26 mouse cellular contexts compared by ENCODE assay signal in genomic region chr9:15870013-15870412, GRCm38 (mm10). TPM values are rescaled to one million over a fixed set of nuclear protein-coding genes. Genes with fewer than 3 reads are reported as not detected.
DNase-seq lines count a peak whose midpoint lies in the region; ATAC-seq and TF ChIP-seq lines count a peak whose summit lies in the region.
"Had no signal": no experiment of that assay in that cellular context is flagged by ENCODE, and none has a peak within 500 bp of the region (broad histone marks: within the 10 kb centered on the region; RNA-seq: fewer than 3 reads in every experiment).

No protein-coding gene starts in this region.

- H3K4me2 ChIP-seq in heart, embryonic 12.5 days = no peak overlapping the region
- H3K4me2 ChIP-seq in lung, embryonic 15.5 days = no peak overlapping the region
- no peak overlapping the region for H3K4me2 ChIP-seq in lung, postnatal 0 days (replicated peaks; ENCODE audit: low read depth, low read length)
- H3K4me2 ChIP-seq: embryonic facial prominence, embryonic 13.5 days; forebrain, embryonic 13.5 days; forebrain, embryonic 15.5 days had no signal

- DNase-seq in heart, adult 11 months = peak; percentile 67
- DNase-seq in lung, postnatal 36 days = no peak
- peak; percentile 22 for DNase-seq in lung, postnatal 0 days (ENCODE audit: low spot score)
- no peak for DNase-seq in lung, postnatal 14 days
- no peak for DNase-seq in left cerebral cortex, postnatal 4 days
- DNase-seq: adrenal gland, adult 2 months; adrenal gland, postnatal 10 days; adrenal gland, postnatal 25 days; cerebellum, adult 11-12 months; cerebellum, adult 2 months; cerebellum, adult 9-10 months; cerebellum, postnatal 10 days; cerebellum, postnatal 25 days; forebrain, postnatal 0 days had no signal

- no peak for ATAC-seq in heart, embryonic 12.5 days (ENCODE audit: insufficient number of reproducible peaks, low FRiP score)
- ATAC-seq in lung, embryonic 15.5 days (ENCODE audit: borderline replicate concordance, extremely low read depth, low FRiP score, low TSS enrichment) = peak; percentile 46; the same call in 1 of the 2 replicates
- peak; percentile 48 for ATAC-seq in lung, postnatal 0 days
- ATAC-seq: forebrain, embryonic 13.5 days; forebrain, embryonic 15.5 days; forebrain, postnatal 0 days had no signal

- no peak for TF ChIP-seq CTCF in lung, postnatal 0 days (IDR thresholded peaks at IDR 0.05)

- no peak overlapping the region for H3K9ac ChIP-seq in heart, embryonic 12.5 days
- no peak overlapping the region for H3K9ac ChIP-seq in lung, embryonic 15.5 days
- H3K9ac ChIP-seq in lung, postnatal 0 days (replicated peaks; ENCODE audit: low read depth) = no peak overlapping the region
- H3K9ac ChIP-seq: embryonic facial prominence, embryonic 13.5 days; forebrain, embryonic 13.5 days; forebrain, embryonic 15.5 days; forebrain, postnatal 0 days had no signal

- no peaks in the 10 kb centered on the region for H3K36me3 ChIP-seq in heart, embryonic 12.5 days
- no peaks in the 10 kb centered on the region for H3K36me3 ChIP-seq in lung, embryonic 15.5 days
- no peaks in the 10 kb centered on the region for H3K36me3 ChIP-seq in lung, postnatal 0 days (ENCODE audit: insufficient read depth, low read length)
- H3K36me3 ChIP-seq: embryonic facial prominence, embryonic 13.5 days; forebrain, embryonic 15.5 days had no signal

- H3K27me3 ChIP-seq in heart, embryonic 12.5 days (replicated peaks) = peaks cover 26% of the 10 kb centered on the region
- peaks cover 9% of the 10 kb centered on the region; the same call in 1 of the 2 replicates for H3K27me3 ChIP-seq in lung, embryonic 15.5 days
- H3K27me3 ChIP-seq in lung, postnatal 0 days (replicated peaks; ENCODE audit: insufficient read depth, low read length) = no peaks in the 10 kb centered on the region
- H3K27me3 ChIP-seq: forebrain, embryonic 15.5 days had no signal

- no peak overlapping the region for H3K4me3 ChIP-seq in heart, embryonic 12.5 days
- no peak overlapping the region for H3K4me3 ChIP-seq in lung, embryonic 15.5 days
- H3K4me3 ChIP-seq in lung, postnatal 0 days (ENCODE audit: low read depth, low read length) = no peak overlapping the region
- H3K4me3 ChIP-seq: embryonic facial prominence, embryonic 13.5 days; forebrain, embryonic 13.5 days; forebrain, embryonic 15.5 days had no signal

- TF ChIP-seq EP300 in lung, postnatal 0 days (IDR thresholded peaks at IDR 0.05) = no peak

- no peak overlapping the region for H3K27ac ChIP-seq in heart, embryonic 12.5 days (ENCODE audit: poor library complexity, severe bottlenecking)
- H3K27ac ChIP-seq in lung, embryonic 15.5 days = no peak overlapping the region
- H3K27ac ChIP-seq in lung, postnatal 0 days (ENCODE audit: low read length) = no peak overlapping the region
- H3K27ac ChIP-seq: embryonic facial prominence, embryonic 13.5 days; forebrain, embryonic 13.5 days; forebrain, embryonic 15.5 days had no signal

- intact Hi-C loops in left cerebral cortex, postnatal 4 days (cut with DNase I) = no loop called here

- 38% methylated on average over 4 of the region's 4 CpGs for WGBS in heart, embryonic 12.5 days
- WGBS in lung, embryonic 15.5 days = 28% methylated on average over 4 of the region's 4 CpGs
- WGBS in lung, postnatal 0 days = 17% methylated on average over 4 of the region's 4 CpGs

- H3K9me3 ChIP-seq in heart, embryonic 12.5 days (replicated peaks) = no peaks in the 10 kb centered on the region
- H3K9me3 ChIP-seq in lung, embryonic 15.5 days = no peaks in the 10 kb centered on the region
- no peaks in the 10 kb centered on the region for H3K9me3 ChIP-seq in lung, postnatal 0 days (ENCODE audit: low read length)
- H3K9me3 ChIP-seq: embryonic facial prominence, embryonic 13.5 days; forebrain, embryonic 13.5 days; forebrain, embryonic 15.5 days had no signal

- peaks cover 9% of the 10 kb centered on the region; the same call in 1 of the 2 replicates for H3K4me1 ChIP-seq in heart, embryonic 12.5 days (replicated peaks)
- no peaks in the 10 kb centered on the region for H3K4me1 ChIP-seq in lung, embryonic 15.5 days
- H3K4me1 ChIP-seq in lung, postnatal 0 days (ENCODE audit: insufficient read depth, low read depth, low read length) = no peaks in the 10 kb centered on the region
- H3K4me1 ChIP-seq: embryonic facial prominence, embryonic 13.5 days had no signal

RNA-seq across cellular contexts. Expression of gene Mtnr1b, which starts 4.3 kb away (rescaled TPM):
- not detected in 2 replicates for polyA plus RNA-seq in heart, embryonic 12.5 days (2016; fragmentation: Nextera tagmentation; extraction: Ambion mirVana)
- not detected in 2 replicates for polyA plus RNA-seq in lung, embryonic 15.5 days (2015; fragmentation: Nextera tagmentation; extraction: Ambion mirVana)
- not detected in 2 replicates for polyA plus RNA-seq in lung, postnatal 0 days (2015; fragmentation: Nextera tagmentation; extraction: Ambion mirVana)
- total RNA-seq in left cerebral cortex, postnatal 4 days (2021) = not detected
- total RNA-seq: adrenal gland, adult 2 months; adrenal gland, postnatal 10 days; adrenal gland, postnatal 25 days; adrenal gland, postnatal 4 days; ES-E14; forebrain, postnatal 0 days; MEL had no signal
- polyA plus RNA-seq: adrenal gland, adult 2 months; C2C12; cerebellum, adult 2 months; cortical plate, adult 2 months; embryonic facial prominence, embryonic 11.5 days; embryonic facial prominence, embryonic 13.5 days; forebrain, embryonic 11.5 days; forebrain, embryonic 13.5 days; forebrain, embryonic 15.5 days; forebrain, postnatal 0 days had no signal

Comparison
In these comparisons a context has a peak if more than half of its experiments do, and no peak if none do; other contexts are left out.
1. DNase-seq: peak in heart, adult 11 months (single experiment) and lung, postnatal 0 days (single experiment); none in lung, postnatal 36 days (single experiment), lung, postnatal 14 days (single experiment) and left cerebral cortex, postnatal 4 days (single experiment).